Mouse (Mus musculus): ENCODE results near the gene Cnpy4.
"Not testable (repeated sequence)": the region's sequence is repeated elsewhere in the genome, so short reads cannot be mapped to it uniquely, and the experiment has no call there.

The Cnpy4 gene

GRCm38 (mm10) chr5:138207253-138207652, 20.0 kb downstream of the Cnpy4 start:
- DNase-seq, result no peak

GRCm38 (mm10) chr5:138207873-138208272, 20.6 kb downstream of the Cnpy4 start:
- no peak for DNase-seq

- DNase-seq, result not testable (repeated sequence)
Measured at GRCm38 (mm10) chr5:138216632-138217031, 29.3 kb downstream of the Cnpy4 start.

GRCm38 (mm10) chr5:138219864-138220263, 32.6 kb downstream of the Cnpy4 start:
- DNase-seq, result no peak

- DNase-seq, result peak; percentile 95
Measured at GRCm38 (mm10) chr5:138222111-138222510, 34.8 kb downstream of the Cnpy4 start.

GRCm38 (mm10) chr5:138223287-138223686, 36.0 kb downstream of the Cnpy4 start:
- DNase-seq, result no peak

- no peak for DNase-seq
Measured at GRCm38 (mm10) chr5:138225700-138226099, 38.4 kb downstream of the Cnpy4 start, which contains the start of gene Nxpe5. Nxpe5 (plus strand) TSS chr5:138225898.

GRCm38 (mm10) chr5:138226491-138226890, 39.2 kb downstream of the Cnpy4 start:
- DNase-seq, result no peak

GRCm38 (mm10) chr5:138227367-138227766, 40.1 kb downstream of the Cnpy4 start:
- DNase-seq, result no peak

- peak; percentile 77 for DNase-seq
Measured at GRCm38 (mm10) chr5:138228026-138228425, 40.7 kb downstream of the Cnpy4 start.

- no peak for DNase-seq
Measured at GRCm38 (mm10) chr5:138229511-138229910, 42.2 kb downstream of the Cnpy4 start.

- no peak for DNase-seq
Measured at GRCm38 (mm10) chr5:138233778-138234177, 46.5 kb downstream of the Cnpy4 start.

GRCm38 (mm10) chr5:138234224-138234623, 46.9 kb downstream of the Cnpy4 start:
- no peak for DNase-seq

- no peak for DNase-seq
Measured at GRCm38 (mm10) chr5:138241511-138241910, 54.2 kb downstream of the Cnpy4 start.

Data from thymus, postnatal 4 days (tissue).